In genomic region chr17:70738168-70738854, GRCm38 (mm10) we compare ENCODE assay signal across 8 mouse cellular contexts.
DNase-seq lines count a peak whose midpoint lies in the region; ATAC-seq and TF ChIP-seq lines count a peak whose summit lies in the region.

No protein-coding gene starts in this region.

- peak; percentile 92 for ATAC-seq in lung, embryonic 15.5 days (ENCODE audit: borderline replicate concordance, extremely low read depth, low FRiP score, low TSS enrichment)

- TF ChIP-seq POLR2A in ES-Bruce4 (IDR thresholded peaks at IDR 0.05; ENCODE audit: insufficient read depth, low read length) = no peak
- TF ChIP-seq POLR2A in olfactory bulb, adult 2 months (IDR thresholded peaks at IDR 0.05; ENCODE audit: insufficient read depth, low read depth, low read length) = no peak

- H3K9me3 ChIP-seq in ES-Bruce4 (replicated peaks; ENCODE audit: control insufficient read depth, insufficient read depth, low read length, poor library complexity, severe bottlenecking) = no peaks in the 10 kb centered on the region
- no peaks in the 10 kb centered on the region for H3K9me3 ChIP-seq in hindbrain, embryonic 10.5 days
- H3K9me3 ChIP-seq in lung, embryonic 15.5 days = no peaks in the 10 kb centered on the region

- H3K9ac ChIP-seq in ES-Bruce4 (ENCODE audit: low read depth, poor library complexity, severe bottlenecking) = peak overlapping the region; percentile 46
- H3K9ac ChIP-seq in lung, embryonic 15.5 days = peak overlapping the region; percentile 9; the same call in 1 of the 2 replicates

- DNase-seq in cerebellum, adult 18-20 months = peak; percentile 55 to 56
- peak; percentile 90 for DNase-seq in forelimb bud, embryonic 11.5 days (ENCODE audit: low read depth, low spot score)
- peak; percentile 92 for DNase-seq in hindbrain, embryonic 10.5 days (ENCODE audit: low spot score)
- DNase-seq in layer of hippocampus, adult 8-10 months (ENCODE audit: low spot score in 2 of 2) = peak; percentile 69 to 72
- DNase-seq in thymus, postnatal 10 days (ENCODE audit: low spot score in 2 of 2) = peak; percentile 39 to 74

- peak overlapping the region; percentile 72 for H3K4me2 ChIP-seq in lung, embryonic 15.5 days

- peak; percentile 83 for TF ChIP-seq CTCF in ES-Bruce4 (IDR thresholded peaks at IDR 0.05; ENCODE audit: low read depth, low read length)
- peak; percentile 10; the same call in 1 of the 2 replicates for TF ChIP-seq CTCF in olfactory bulb, adult 2 months (IDR thresholded peaks at IDR 0.05; ENCODE audit: insufficient read depth, low read depth, low read length)

- no peaks in the 10 kb centered on the region for H3K36me3 ChIP-seq in ES-Bruce4 (ENCODE audit: control insufficient read depth, insufficient read depth, low read length, poor library complexity, severe bottlenecking)
- no peaks in the 10 kb centered on the region for H3K36me3 ChIP-seq in hindbrain, embryonic 10.5 days
- H3K36me3 ChIP-seq in lung, embryonic 15.5 days = no peaks in the 10 kb centered on the region

- peak overlapping the region; percentile 90 for H3K27ac ChIP-seq in ES-Bruce4 (ENCODE audit: insufficient read depth, low read length)
- peak overlapping the region; percentile 86 for H3K27ac ChIP-seq in hindbrain, embryonic 10.5 days
- peak overlapping the region; percentile 81 for H3K27ac ChIP-seq in lung, embryonic 15.5 days
- peak overlapping the region; percentile 69 for H3K27ac ChIP-seq in olfactory bulb, adult 2 months (ENCODE audit: insufficient read depth, low read depth, low read length)

- H3K4me1 ChIP-seq in ES-Bruce4 (ENCODE audit: control insufficient read depth, insufficient read depth, low read length) = peaks cover 2% of the 10 kb centered on the region
- H3K4me1 ChIP-seq in hindbrain, embryonic 10.5 days (replicated peaks) = peaks cover 29% of the 10 kb centered on the region
- H3K4me1 ChIP-seq in lung, embryonic 15.5 days = peaks cover 17% of the 10 kb centered on the region
- peaks cover 22% of the 10 kb centered on the region for H3K4me1 ChIP-seq in olfactory bulb, adult 2 months (ENCODE audit: control insufficient read depth, insufficient read depth, low read length)

- H3K27me3 ChIP-seq in ES-Bruce4 (ENCODE audit: control insufficient read depth, insufficient read depth, low read length, poor library complexity, severe bottlenecking) = no peaks in the 10 kb centered on the region
- no peaks in the 10 kb centered on the region for H3K27me3 ChIP-seq in hindbrain, embryonic 10.5 days (ENCODE audit: insufficient read depth, poor library complexity, severe bottlenecking)
- H3K27me3 ChIP-seq in lung, embryonic 15.5 days = no peaks in the 10 kb centered on the region

- H3K4me3 ChIP-seq in ES-Bruce4 (ENCODE audit: low read depth, low read length) = peak overlapping the region; percentile 46
- peak overlapping the region; percentile 40 for H3K4me3 ChIP-seq in hindbrain, embryonic 10.5 days
- H3K4me3 ChIP-seq in lung, embryonic 15.5 days = peak overlapping the region; percentile 34
- no peak overlapping the region for H3K4me3 ChIP-seq in olfactory bulb, adult 2 months (ENCODE audit: insufficient read depth, low read depth, low read length)

- peak; percentile 89 for TF ChIP-seq EP300 in ES-Bruce4 (IDR thresholded peaks at IDR 0.05; ENCODE audit: insufficient read depth, low read depth, low read length)

- whole genome bisulfite sequencing in hindbrain, embryonic 10.5 days = 2% methylated on average over 17 of the region's 17 CpGs
- 2% methylated on average over 17 of the region's 17 CpGs for WGBS in lung, embryonic 15.5 days
- 16% methylated on average over 17 of the region's 17 CpGs for WGBS in olfactory bulb, adult 2 months
